Mouse (Mus musculus): ENCODE measurements at regions not wholly inside any gene's neighbourhood (a gene's known extent, or its start where the extent isn't known, plus 50 kb on each side); places are given as distances from the start of the nearest gene placed in this dataset.

GRCm38 (mm10) chr14:98452191-98452590, 282.6 kb upstream of the Dach1 start:
- TF ChIP-seq CTCF (conservative IDR thresholded peaks at IDR 0.05; ENCODE audit: low read length) = no peak
- TF ChIP-seq NANOG (IDR thresholded peaks at IDR 0.05; ENCODE audit: borderline replicate concordance, low read length) = no peak
- TF ChIP-seq POU5F1 (IDR thresholded peaks at IDR 0.05; ENCODE audit: borderline replicate concordance, low read length) = no peak
